24 mouse cellular contexts compared by ENCODE assay signal in the genomic region with DNA sequence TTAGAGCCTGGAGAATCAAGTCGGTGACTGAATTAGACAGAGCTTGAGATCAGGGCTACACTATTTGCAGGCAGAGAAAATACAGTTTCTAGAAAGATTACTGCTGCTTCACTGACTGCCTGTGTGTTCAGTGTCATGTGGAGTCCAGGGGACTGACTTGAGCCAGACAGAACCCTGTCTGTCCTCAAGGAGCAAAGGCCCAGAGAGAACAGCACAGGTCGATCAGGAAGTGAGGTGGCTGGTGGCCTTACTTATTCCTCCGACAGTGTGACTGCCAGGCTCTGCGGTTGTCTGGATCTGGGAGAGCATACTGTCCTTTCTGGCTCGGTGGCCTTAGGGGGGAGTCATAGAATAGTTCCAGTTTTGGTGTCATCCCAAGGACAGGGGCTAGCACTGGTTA.
DNase-seq lines count a peak whose midpoint lies in the region; ATAC-seq lines count a peak whose summit lies in the region.
"Had no signal": no experiment of that assay in that cellular context is flagged by ENCODE, and none has a peak within 500 bp of the region (broad histone marks: within the 10 kb centered on the region; RNA-seq: fewer than 3 reads in every experiment).

No protein-coding gene starts in this region.

- H3K4me2 ChIP-seq in midbrain, embryonic 11.5 days = no peak overlapping the region
- no peak overlapping the region for H3K4me2 ChIP-seq in midbrain, embryonic 13.5 days (replicated peaks)
- H3K4me2 ChIP-seq: embryonic facial prominence, embryonic 12.5 days; forebrain, embryonic 13.5 days; forebrain, embryonic 15.5 days had no signal

- H3K9ac ChIP-seq in midbrain, embryonic 11.5 days (ENCODE audit: low read length) = no peak overlapping the region
- H3K9ac ChIP-seq in midbrain, embryonic 13.5 days (replicated peaks) = no peak overlapping the region
- H3K9ac ChIP-seq: embryonic facial prominence, embryonic 12.5 days; forebrain, embryonic 13.5 days; forebrain, embryonic 15.5 days had no signal

- no peak for ATAC-seq in midbrain, embryonic 11.5 days (ENCODE audit: low FRiP score)
- no peak for ATAC-seq in midbrain, embryonic 13.5 days
- ATAC-seq: activated CD4-positive, CD25-positive, alpha-beta regulatory T cell, adult 4 months; CD4-positive, CD25-positive, alpha-beta regulatory T cell, adult 4 months; forebrain, embryonic 13.5 days; forebrain, embryonic 15.5 days; Patski had no signal

- no peaks in the 10 kb centered on the region for H3K27me3 ChIP-seq in midbrain, embryonic 11.5 days (ENCODE audit: control insufficient read depth, insufficient read depth, low read length)
- H3K27me3 ChIP-seq in midbrain, embryonic 13.5 days = no peaks in the 10 kb centered on the region
- H3K27me3 ChIP-seq: CH12.LX; embryonic facial prominence, embryonic 12.5 days; forebrain, embryonic 13.5 days; forebrain, embryonic 15.5 days; Patski had no signal

- no peaks in the 10 kb centered on the region; the same call in 1 of the 2 replicates for H3K36me3 ChIP-seq in midbrain, embryonic 11.5 days (ENCODE audit: control insufficient read depth, insufficient read depth, low read length)
- peaks cover 7% of the 10 kb centered on the region; the same call in 1 of the 2 replicates for H3K36me3 ChIP-seq in midbrain, embryonic 13.5 days
- H3K36me3 ChIP-seq: embryonic facial prominence, embryonic 10.5 days; forebrain, embryonic 15.5 days had no signal

- H3K4me3 ChIP-seq in midbrain, embryonic 11.5 days (ENCODE audit: low read depth, low read length) = no peak overlapping the region
- H3K4me3 ChIP-seq in midbrain, embryonic 13.5 days (replicated peaks) = no peak overlapping the region
- H3K4me3 ChIP-seq: embryonic facial prominence, embryonic 10.5 days; embryonic facial prominence, embryonic 12.5 days; forebrain, embryonic 13.5 days; forebrain, embryonic 15.5 days had no signal

- peak; percentile 61 for DNase-seq in heart, adult 11 months
- DNase-seq in heart, postnatal 10 days = no peak
- peak; percentile 54 for DNase-seq in midbrain, embryonic 11.5 days (ENCODE audit: low spot score, missing footprints)
- DNase-seq in urinary bladder, adult 2 months (ENCODE audit: low spot score) = peak; percentile 9
- DNase-seq in urinary bladder, postnatal 36 days (ENCODE audit: low spot score in 2 of 2) = no peak
- DNase-seq: adrenal gland, adult 8-10 months; adrenal gland, postnatal 14 days; adrenal gland, postnatal 36 days; B cell, adult 2 months; cerebellum, adult 11-12 months; cerebellum, adult 2 months; cerebellum, adult 9-10 months; cerebellum, postnatal 10 days; cerebellum, postnatal 25 days had no signal

- 81% methylated on average over 5 of the region's 5 CpGs for WGBS in midbrain, embryonic 11.5 days
- WGBS in midbrain, embryonic 13.5 days = 89% methylated on average over 5 of the region's 5 CpGs

- no peak overlapping the region for H3K27ac ChIP-seq in midbrain, embryonic 11.5 days (ENCODE audit: low read depth, low read length)
- H3K27ac ChIP-seq in midbrain, embryonic 13.5 days = no peak overlapping the region
- H3K27ac ChIP-seq: embryonic facial prominence, embryonic 10.5 days; embryonic facial prominence, embryonic 12.5 days; forebrain, embryonic 13.5 days; forebrain, embryonic 15.5 days had no signal

- intact Hi-C loops in heart, postnatal 10 days (cut with DNase I) = no loop called here

- H3K4me1 ChIP-seq in midbrain, embryonic 11.5 days (ENCODE audit: control insufficient read depth, insufficient read depth, low read length) = no peaks in the 10 kb centered on the region
- H3K4me1 ChIP-seq in midbrain, embryonic 13.5 days (replicated peaks) = no peaks in the 10 kb centered on the region
- H3K4me1 ChIP-seq: embryonic facial prominence, embryonic 10.5 days; embryonic facial prominence, embryonic 12.5 days; forebrain, embryonic 13.5 days; forebrain, embryonic 15.5 days had no signal

- no peaks in the 10 kb centered on the region for H3K9me3 ChIP-seq in midbrain, embryonic 11.5 days (ENCODE audit: control insufficient read depth, low read length)
- no peaks in the 10 kb centered on the region for H3K9me3 ChIP-seq in midbrain, embryonic 13.5 days
- H3K9me3 ChIP-seq: embryonic facial prominence, embryonic 10.5 days; embryonic facial prominence, embryonic 12.5 days; forebrain, embryonic 13.5 days; forebrain, embryonic 15.5 days; G1E had no signal

Comparison
In these comparisons a context has a peak if more than half of its experiments do, and no peak if none do; other contexts are left out.
1. DNase-seq: peak in heart, adult 11 months (single experiment), midbrain, embryonic 11.5 days (single experiment) and urinary bladder, adult 2 months (single experiment); none in heart, postnatal 10 days (0 of 2) and urinary bladder, postnatal 36 days (0 of 2).